Mouse (Mus musculus) cerebellum, postnatal 36 days (tissue): ENCODE data around the gene Dhps.
A peak's percentile ranks its signal among the peaks of the same experiment; 100 is the strongest.
"Not testable (repeated sequence)": the region's sequence is repeated elsewhere in the genome, so short reads cannot be mapped to it uniquely, and the experiment has no call there.

Source experiments
- DNase-seq, 2 experiments: peaks; one replicate each; pipeline ENCODE4 v3.0.0; 2021 to 2022; ENCODE audit warnings: mixed read lengths in 2 of 2

Gene Dhps

DNA sequence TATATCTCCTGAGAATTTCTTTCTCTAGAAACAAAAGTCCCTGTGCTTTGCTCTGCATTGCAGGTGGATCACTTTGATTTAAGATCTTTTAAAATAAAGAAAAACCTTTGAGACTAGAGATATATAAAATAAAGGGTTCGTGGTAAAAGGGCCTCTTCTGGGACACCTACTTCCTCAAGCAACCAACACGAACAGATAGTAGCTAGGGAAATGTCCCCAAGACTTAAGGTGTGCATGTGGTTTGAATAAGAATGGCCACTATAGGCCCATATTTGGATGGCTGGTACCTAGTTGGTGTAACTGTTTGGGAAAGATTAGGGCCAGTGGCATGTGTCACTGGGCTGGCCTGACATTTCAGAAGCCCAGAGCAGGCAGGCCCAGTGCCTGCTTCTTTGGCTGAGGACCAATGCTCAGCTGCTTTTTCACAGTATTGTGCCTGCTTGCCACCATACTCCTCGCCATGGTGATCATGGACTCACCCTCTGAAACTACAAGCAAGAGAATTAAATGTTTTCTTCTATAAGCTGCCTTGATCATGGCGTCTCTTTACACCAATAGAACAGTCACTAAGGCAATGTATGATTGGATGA is 28.6 kb downstream of the Dhps start:
- no peak for DNase-seq

DNA sequence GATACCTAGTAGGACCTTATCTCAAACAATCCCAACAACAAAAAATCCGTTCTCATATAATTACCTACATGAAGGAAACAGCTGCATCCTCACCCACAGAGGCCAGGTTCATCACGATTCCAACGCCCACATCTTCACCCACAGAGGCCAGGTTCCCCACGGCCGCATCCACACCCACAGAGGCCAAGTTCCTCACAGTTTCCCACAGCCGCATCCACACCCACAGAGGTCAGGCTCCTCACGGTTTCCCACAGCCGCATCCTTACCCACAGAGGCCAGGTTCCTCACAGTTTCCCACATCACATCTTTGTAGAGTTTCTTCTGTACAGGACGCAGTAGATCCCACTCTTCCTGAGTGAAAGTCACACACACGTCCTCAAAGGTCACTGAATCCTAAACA is 41.7 kb downstream of the Dhps start:
- no peak for DNase-seq

DNA sequence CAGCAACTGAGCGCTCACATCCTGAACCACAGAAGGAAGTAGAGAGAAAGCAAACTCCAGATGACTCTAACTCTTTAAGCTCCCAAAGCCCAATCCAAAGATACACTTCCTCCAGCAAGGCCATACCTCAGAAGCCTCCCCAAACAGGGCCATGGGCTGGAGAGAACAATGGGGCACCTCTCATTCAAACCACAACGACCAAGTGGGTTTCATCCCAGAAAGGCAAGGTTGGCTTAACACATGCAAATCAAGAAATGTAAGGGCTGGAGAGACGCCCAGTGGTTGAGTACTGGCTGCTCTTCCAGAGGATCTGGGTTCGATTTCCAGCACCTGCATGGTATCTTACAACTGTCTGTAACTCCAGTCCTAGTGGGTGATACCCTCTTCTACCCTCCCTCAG is 43.9 kb downstream of the Dhps start:
- DNase-seq, result no peak

DNA sequence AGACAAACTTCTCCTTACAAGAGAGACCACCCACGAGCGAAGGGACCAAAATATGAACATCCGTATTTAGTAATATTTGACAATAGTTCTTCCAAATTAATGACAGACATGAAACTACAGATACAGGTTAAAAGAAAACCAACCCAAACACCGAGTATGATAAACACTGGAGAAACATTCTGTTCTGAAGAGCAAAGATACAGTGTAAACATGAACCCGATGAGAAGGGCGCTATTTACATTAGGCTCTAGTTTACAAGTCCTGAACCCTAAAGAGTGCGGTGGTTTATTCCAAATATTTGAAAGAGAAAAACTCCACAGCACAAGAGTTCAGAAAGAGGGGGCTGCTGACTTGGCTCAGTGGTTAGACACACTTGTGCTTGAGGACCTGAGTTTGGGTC is 45.4 kb downstream of the Dhps start:
- DNase-seq, result no peak

DNA sequence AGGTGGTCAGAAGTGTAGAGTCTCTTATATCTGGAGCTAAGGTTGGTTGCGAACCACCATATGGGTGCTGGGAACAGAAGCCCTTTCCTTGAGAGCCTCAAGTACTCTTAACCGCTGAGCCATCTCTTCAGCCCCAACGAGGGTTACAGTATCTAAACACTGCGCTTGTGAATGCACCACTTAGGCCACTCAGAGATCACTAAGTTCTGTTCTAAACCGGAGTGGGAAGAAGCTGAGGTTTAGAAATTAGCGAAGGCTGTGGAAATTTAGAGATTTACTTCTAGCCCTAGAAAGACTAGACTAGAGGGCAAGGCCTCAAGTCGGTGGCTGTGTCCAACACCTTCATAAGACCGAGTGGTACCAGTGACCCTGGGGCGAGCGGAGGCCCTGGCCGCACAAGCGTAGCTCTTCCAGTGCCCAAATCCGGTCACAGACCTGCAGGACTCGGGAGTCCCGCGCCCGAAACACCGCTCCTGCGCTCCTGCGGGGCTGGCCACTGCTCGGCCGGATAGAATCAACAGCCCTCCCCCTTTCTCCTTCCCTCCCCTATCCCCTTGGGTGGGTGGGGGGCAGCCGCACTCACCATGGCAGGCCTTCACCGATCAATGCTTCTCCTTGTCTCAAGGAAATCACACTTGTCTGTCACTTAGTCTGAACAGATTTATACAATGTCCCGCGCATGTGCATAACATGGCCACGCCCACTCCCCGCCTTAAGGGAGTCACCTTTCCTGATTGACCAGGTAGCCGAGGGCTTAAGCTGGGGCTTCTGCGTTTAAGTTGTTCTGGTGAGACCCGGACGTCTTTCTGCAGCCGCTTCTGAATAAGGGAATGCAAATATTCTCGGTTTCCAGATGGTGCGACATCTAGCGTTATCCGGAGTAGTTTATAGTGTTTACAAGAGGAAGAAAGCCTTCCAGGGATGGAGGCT is 47.8 kb downstream of the Dhps start:
- DNase-seq, result peak; percentile 87

DNA sequence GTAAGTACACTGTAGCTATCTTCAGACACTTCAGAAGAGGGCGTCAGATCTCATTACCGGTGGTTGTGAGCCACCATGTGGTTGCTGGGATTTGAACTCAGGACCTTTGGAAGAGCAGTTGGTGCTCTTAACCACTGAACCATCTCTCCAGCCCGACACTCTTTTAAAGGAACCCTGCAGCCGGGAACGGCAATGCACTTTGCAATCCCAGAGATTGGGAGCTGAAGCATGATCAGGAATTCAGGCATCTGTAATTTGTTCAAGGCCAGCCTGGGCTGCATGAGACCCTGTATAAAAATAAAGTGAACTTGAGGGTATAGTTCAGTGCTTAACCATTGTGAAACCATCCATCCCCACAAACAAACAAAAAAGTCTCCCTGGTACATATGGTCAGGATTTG is 48.7 kb downstream of the Dhps start:
- DNase-seq, result not testable (repeated sequence)

DNA sequence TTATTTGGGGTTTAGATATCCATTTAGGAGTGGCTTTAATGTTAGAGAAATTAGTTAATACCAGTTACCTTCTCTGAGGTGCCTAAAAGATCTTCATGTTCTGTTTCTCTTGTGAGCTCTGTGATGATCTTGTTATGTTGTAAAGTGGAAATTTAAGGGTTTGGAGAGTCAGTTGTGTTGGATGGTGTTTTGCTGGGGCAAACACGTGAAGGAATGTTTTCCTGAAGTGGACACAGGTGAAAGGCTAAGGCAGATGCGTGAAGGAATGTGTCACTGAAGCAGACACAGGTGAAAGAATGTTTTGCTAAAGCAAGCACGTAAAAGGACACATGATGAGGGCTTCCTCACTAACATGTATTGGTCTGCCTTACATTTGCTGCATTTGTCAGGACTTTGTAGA is 51.4 kb downstream of the Dhps start, which contains the start of gene Zfp791:
TSS of gene Zfp791 (minus strand) at position 101 of the 400 bp plus-strand sequence.
- no peak for DNase-seq

DNA sequence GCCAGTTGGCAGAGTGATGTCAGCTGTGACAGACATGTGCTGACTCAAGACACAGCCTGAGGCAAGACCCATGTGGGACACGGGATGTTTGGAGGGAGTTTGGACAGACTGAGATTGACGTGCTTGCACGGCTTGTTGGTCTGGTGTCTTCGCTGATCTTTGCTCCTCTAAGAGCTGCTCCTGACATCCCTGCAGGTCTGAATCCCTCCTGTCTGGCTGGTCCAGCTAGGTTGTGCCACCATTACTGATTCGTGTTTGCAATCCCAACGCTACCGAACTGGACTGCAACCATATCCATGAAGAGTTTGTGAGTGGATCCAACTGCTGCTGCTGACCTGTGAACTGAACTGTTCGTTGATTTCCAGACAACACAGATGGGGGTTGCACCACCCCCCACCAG is 52.1 kb downstream of the Dhps start:
- no peak for DNase-seq
